Mouse (Mus musculus) activated CD4-positive, CD25-positive, alpha-beta regulatory T cell, adult 9 weeks (primary cell): ENCODE data around the gene Syna. TPM values are rescaled to one million over a fixed set of nuclear protein-coding genes. Genes with fewer than 3 reads are reported as not detected.

ENCODE experiments used
- polyA plus RNA-seq: library from polyadenylated mRNA; unstranded; fragments of 100-300 nt; shearing (Covaris generic); gene quantifications from one replicate; pipeline ENCODE4 v1.2.1, GENCODE M21; 2017

The Syna gene
- not detected for polyA plus RNA-seq

DNA sequence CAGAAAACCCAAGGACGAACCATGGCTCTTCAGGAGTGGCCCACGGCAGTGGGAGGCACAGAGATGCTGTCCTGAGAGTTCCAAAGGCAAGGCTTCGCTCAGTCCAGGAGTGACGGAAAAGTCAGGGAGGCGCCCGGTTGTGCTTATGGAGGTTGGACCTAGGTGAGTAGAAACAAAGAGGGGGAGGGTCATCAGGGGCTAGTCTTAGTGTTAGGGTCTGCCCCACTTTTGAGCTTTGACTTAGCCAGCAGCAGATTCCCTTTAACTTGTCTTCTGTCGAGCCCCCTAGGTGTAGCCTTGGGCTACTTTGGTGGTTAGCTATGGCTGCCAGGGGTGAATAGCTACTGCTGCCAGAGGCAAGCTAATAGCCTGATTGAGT is at the start of gene Syna:
Syna (minus strand) TSS at position 101 of the 379 bp plus-strand sequence.

DNA sequence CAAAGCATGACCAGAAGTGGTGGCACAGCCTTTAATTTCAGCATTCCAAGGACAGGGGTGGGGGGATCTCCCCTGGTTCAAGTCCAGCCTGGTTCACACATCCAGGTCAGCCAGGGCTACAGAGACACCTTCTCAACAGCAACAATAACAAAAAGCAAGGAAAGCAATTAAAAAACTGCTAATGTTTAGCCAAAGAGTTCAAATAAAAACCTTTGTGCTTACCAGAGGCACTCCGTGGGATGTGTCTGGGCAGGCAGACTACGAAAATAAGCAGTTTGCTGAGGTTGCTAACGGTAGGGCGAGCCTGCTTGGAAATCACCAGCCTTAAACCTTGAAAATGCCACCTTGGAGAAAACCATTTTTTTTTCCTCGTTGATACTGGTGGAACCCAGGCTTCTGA is 21.2 kb upstream of the Syna start, which contains the start of gene Rfc2:
Rfc2 (plus strand) TSS at position 221 of the 400 bp plus-strand sequence.

DNA sequence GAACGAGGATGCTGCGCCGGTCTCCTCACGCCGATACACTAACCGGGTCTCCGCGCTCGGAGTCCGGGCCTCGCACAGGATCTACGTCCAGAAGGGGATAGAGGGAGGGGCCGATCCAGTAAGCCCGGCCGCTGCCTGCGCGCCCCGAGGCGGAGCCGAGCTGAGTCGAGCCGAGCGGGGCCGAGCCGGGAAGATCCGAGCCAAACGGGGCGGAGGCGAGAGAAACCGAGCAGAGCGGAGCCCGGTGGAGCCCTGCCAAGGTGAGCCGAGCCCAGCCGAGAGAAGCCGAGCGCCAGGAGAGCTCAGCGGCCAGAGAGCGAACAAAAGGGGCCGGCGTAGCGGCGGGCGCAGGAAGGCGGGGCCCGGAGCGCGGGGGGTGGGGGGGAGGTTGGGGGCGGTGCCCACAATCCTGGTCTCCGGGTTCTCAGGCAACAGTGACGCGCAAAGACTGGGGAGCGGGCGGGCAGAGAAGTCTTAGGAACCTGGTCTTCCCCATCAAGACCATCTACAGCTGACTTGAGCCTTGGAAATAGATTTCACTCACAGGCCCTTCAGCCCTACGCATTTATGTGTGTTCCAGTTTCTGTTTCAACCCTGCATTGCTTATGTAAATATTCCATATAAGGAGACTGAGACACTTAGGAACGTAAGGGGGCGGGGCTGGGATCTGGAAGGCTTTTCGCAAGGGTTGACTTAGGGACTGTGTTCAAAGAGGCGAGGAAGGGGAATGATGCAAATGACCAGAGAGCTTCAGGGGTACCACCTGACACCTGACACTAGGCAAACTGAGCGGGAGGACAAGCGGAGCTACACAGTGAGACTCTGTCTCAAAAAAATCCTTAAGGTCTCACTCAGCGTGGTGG is 7.6 kb downstream of the Syna start, which contains the start of gene Clip2:
Clip2 (minus strand) TSS at position 325 of the 863 bp plus-strand sequence.

Other genes with a start within 250 kb of the Syna start
- 103 TPM for gene Gtf2i, start 245.4 kb downstream of the Syna start, polyA plus RNA-seq
- gene Gtf2ird1, start 103.5 kb downstream of the Syna start, polyA plus RNA-seq, result 9.2 TPM
- 2.2 TPM for gene Clip2, start 7.7 kb downstream of the Syna start, polyA plus RNA-seq
- gene Rfc2, start 21.2 kb upstream of the Syna start, polyA plus RNA-seq, result 184 TPM
- gene Lat2, start 54.9 kb upstream of the Syna start, polyA plus RNA-seq, result 2.8 TPM
- 306 TPM for gene Eif4h, start 79.3 kb upstream of the Syna start, polyA plus RNA-seq
- gene Limk1, start 128.4 kb upstream of the Syna start, polyA plus RNA-seq, result 10.7 TPM
- gene Eln, start 187.2 kb upstream of the Syna start, polyA plus RNA-seq, result not detected